Mouse (Mus musculus) spleen, adult 2 months (tissue): Measurements from ENCODE around the gene Rai14. TPM values are rescaled to one million over a fixed set of nuclear protein-coding genes. Genes with fewer than 3 reads are reported as not detected.

Experiments used
- DNase-seq, 2 experiments: peaks; one replicate each; pipeline versions ENCODE4 v3.0.0 to v3.0.0-alpha.2; 2012 to 2021; ENCODE audit warnings: low spot score in 2 of 2, low read depth in 1 of 2
- H3K27ac ChIP-seq: fragments of 200-500 bp; 2 replicates; pipeline ENCODE4 v1.5.1; 2012; ENCODE audit warnings: low read length, inconsistent platforms; ENCODE audit not compliant: insufficient read depth
- H3K27me3 ChIP-seq: fragments of 200-500 bp; 2 replicates; pipeline ENCODE4 v1.6.1; 2012; ENCODE audit warnings: mild to moderate bottlenecking, moderate library complexity, low read length, inconsistent platforms; ENCODE audit not compliant: control insufficient read depth, insufficient read depth
- H3K36me3 ChIP-seq: fragments of 200-500 bp; 2 replicates; pipeline ENCODE4 v1.6.1; 2012; ENCODE audit warnings: mild to moderate bottlenecking, low read length, inconsistent platforms; ENCODE audit not compliant: control insufficient read depth, insufficient read depth
- H3K4me1 ChIP-seq: fragments of 200-500 bp; 2 replicates; pipeline ENCODE4 v1.6.1; 2011; ENCODE audit warnings: inconsistent platforms; ENCODE audit not compliant: control insufficient read depth, insufficient read depth, insufficient read length
- H3K4me3 ChIP-seq: fragments of 200-500 bp; 2 replicates; pipeline ENCODE4 v1.5.1; 2011; ENCODE audit warnings: mild to moderate bottlenecking, inconsistent platforms; ENCODE audit not compliant: insufficient read depth, insufficient read length; ENCODE audit errors: extremely low read depth
- CTCF ChIP-seq: fragments of 200-500 bp; IDR thresholded peaks from 2 replicates; pipeline ENCODE4 v1.5.1; 2011; ENCODE audit warnings: mild to moderate bottlenecking, inconsistent platforms; ENCODE audit not compliant: insufficient read depth, insufficient read length, insufficient replicate concordance; ENCODE audit errors: extremely low read depth
- POLR2A ChIP-seq: fragments of 200-500 bp; IDR thresholded peaks from 2 replicates; pipeline ENCODE4 v1.6.1; 2011; ENCODE audit warnings: low read depth, low read length, inconsistent platforms
- WGBS: fragments of 180-500 bp; shearing (Covaris S2); methylation state at CpG from one replicate; pipeline ENCODE4 v1.1.7; 2018; 5-methylcytosine and 5-hydroxymethylcytosine counted together
- polyA plus RNA-seq: library from polyadenylated mRNA; depleted of rRNA; stranded (reverse); fragments of >200 nt; gene quantifications from 2 replicates; pipeline ENCODE4 v1.2.3, GENCODE M21; 2012

Gene Rai14
- polyA plus RNA-seq, 1 experiment: 3.6 TPM

- TF ChIP-seq POLR2A (no peak), CTCF (no peak)
- Histone ChIP-seq H3K4me3 (no peak overlapping the region), H3K27me3 (no peaks in the 10 kb centered on the region), H3K27ac (no peak overlapping the region), H3K4me1 (peaks cover 9% of the 10 kb centered on the region; the same call in 1 of the 2 replicates), H3K36me3 (no peaks in the 10 kb centered on the region)
- WGBS: 85% methylated on average over 8 of the region's 8 CpGs
- DNase-seq: no peak
Measured at GRCm38 (mm10) chr15:10665816-10666215, 48.6 kb downstream of the Rai14 start.

- TF ChIP-seq POLR2A: no peak
- Histone ChIP-seq H3K4me3 (no peak overlapping the region), H3K4me1 (peaks cover 9% of the 10 kb centered on the region; the same call in 1 of the 2 replicates), H3K27me3 (no peaks in the 10 kb centered on the region), H3K36me3 (no peaks in the 10 kb centered on the region), H3K27ac (no peak overlapping the region)
- 84% methylated on average over 5 of the region's 5 CpGs for WGBS
- no peak for DNase-seq
Measured at GRCm38 (mm10) chr15:10664529-10664898, 49.9 kb downstream of the Rai14 start.

- TF ChIP-seq CTCF: no peak
- no peak for TF ChIP-seq POLR2A
- H3K36me3 ChIP-seq: no peaks in the 10 kb centered on the region
- peaks cover 9% of the 10 kb centered on the region; the same call in 1 of the 2 replicates for H3K4me1 ChIP-seq
- WGBS: 84% methylated on average over 5 of the region's 5 CpGs
- no peaks in the 10 kb centered on the region for H3K27me3 ChIP-seq
- no peak overlapping the region for H3K27ac ChIP-seq
- DNase-seq: no peak
- no peak overlapping the region for H3K4me3 ChIP-seq
Measured at GRCm38 (mm10) chr15:10663793-10664528, 50.5 kb downstream of the Rai14 start.

- Histone ChIP-seq H3K36me3 (no peaks in the 10 kb centered on the region), H3K27me3 (no peaks in the 10 kb centered on the region), H3K27ac (no peak overlapping the region; the same call in 1 of the 2 replicates), H3K4me1 (peaks cover 9% of the 10 kb centered on the region; the same call in 1 of the 2 replicates), H3K4me3 (no peak overlapping the region)
- DNase-seq: peak; percentile 11 to 14
- TF ChIP-seq CTCF: no peak
- no peak for TF ChIP-seq POLR2A
- WGBS: 28% methylated on average over 3 of the region's 3 CpGs
Measured at GRCm38 (mm10) chr15:10661961-10662606, 52.3 kb downstream of the Rai14 start.

GRCm38 (mm10) chr15:10658803-10659202 is 55.6 kb downstream of the Rai14 start:
- H3K4me3 ChIP-seq: no peak overlapping the region
- TF ChIP-seq POLR2A: no peak
- no peak for TF ChIP-seq CTCF
- H3K4me1 ChIP-seq: peaks cover 9% of the 10 kb centered on the region; the same call in 1 of the 2 replicates
- no peak overlapping the region for H3K27ac ChIP-seq
- no peak for DNase-seq
- no peaks in the 10 kb centered on the region for H3K27me3 ChIP-seq
- WGBS: 76% methylated on average over 2 of the region's 2 CpGs
- no peaks in the 10 kb centered on the region for H3K36me3 ChIP-seq

- no peak for DNase-seq
- H3K27ac ChIP-seq: no peak overlapping the region
- no peak overlapping the region for H3K4me3 ChIP-seq
- TF ChIP-seq CTCF: no peak
- H3K27me3 ChIP-seq: no peaks in the 10 kb centered on the region
- 89% methylated on average over 5 of the region's 5 CpGs for WGBS
- no peaks in the 10 kb centered on the region for H3K4me1 ChIP-seq
- H3K36me3 ChIP-seq: no peaks in the 10 kb centered on the region
Measured at GRCm38 (mm10) chr15:10656146-10656545, 58.3 kb downstream of the Rai14 start.

GRCm38 (mm10) chr15:10655151-10655905 is 59.1 kb downstream of the Rai14 start:
- Histone ChIP-seq H3K4me1 (no peaks in the 10 kb centered on the region), H3K27ac (no peak overlapping the region), H3K4me3 (no peak overlapping the region), H3K27me3 (no peaks in the 10 kb centered on the region), H3K36me3 (no peaks in the 10 kb centered on the region)
- 83% methylated on average over 8 of the region's 8 CpGs for whole genome bisulfite sequencing
- no peak for DNase-seq
- TF ChIP-seq CTCF (no peak), POLR2A (no peak)
